Comparison of ENCODE assay signal across 31 mouse cellular contexts in the genomic region with DNA sequence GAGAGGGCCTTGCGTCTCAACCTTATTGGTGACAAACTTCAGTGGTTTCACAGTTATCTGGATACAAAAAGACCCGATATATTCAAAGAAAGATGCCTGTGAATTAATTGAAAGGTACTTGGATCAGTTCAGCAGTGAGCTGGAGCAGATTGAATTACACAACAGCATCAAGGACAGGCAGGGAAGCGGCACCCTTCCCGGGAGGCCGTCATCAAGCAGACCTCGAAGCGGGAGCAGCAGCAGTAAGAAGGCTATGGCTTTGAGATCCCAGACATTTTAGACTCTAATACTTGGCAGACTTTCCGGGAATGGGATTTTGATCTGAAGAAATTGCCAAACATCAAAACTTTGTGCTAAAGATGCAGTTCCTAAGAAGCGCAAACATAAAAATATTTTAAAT. TPM values are rescaled to one million over a fixed set of nuclear protein-coding genes. Genes with fewer than 3 reads are reported as not detected.
"Had no signal": no experiment of that assay in that cellular context is flagged by ENCODE, and none has a peak within 500 bp of the region (broad histone marks: within the 10 kb centered on the region; RNA-seq: fewer than 3 reads in every experiment).

No protein-coding gene starts in this region.

- DNase-seq: kidney, adult 2 months; kidney, postnatal 14 days; kidney, postnatal 4 days; liver; lung, adult 18-20 months; lung, postnatal 10 days; lung, postnatal 4 days; right cerebral cortex, adult 18-20 months; right cerebral cortex, postnatal 14 days; right cerebral cortex, postnatal 4 days; thymus, adult 2 months; thymus, postnatal 14 days; thymus, postnatal 4 days had no signal

- H3K4me3 ChIP-seq: kidney, embryonic 15.5 days; limb, embryonic 10.5 days; limb, embryonic 13.5 days; liver, embryonic 12.5 days; liver, embryonic 15.5 days; lung, embryonic 15.5 days; midbrain, embryonic 15.5 days; neural tube, embryonic 12.5 days; neural tube, embryonic 15.5 days had no signal

- H3K9ac ChIP-seq: kidney, embryonic 15.5 days; limb, embryonic 13.5 days; liver, embryonic 12.5 days; liver, embryonic 15.5 days; lung, embryonic 15.5 days; midbrain, embryonic 15.5 days; neural tube, embryonic 12.5 days; neural tube, embryonic 15.5 days had no signal

- ATAC-seq: liver, embryonic 12.5 days; midbrain, embryonic 15.5 days had no signal

- H3K27me3 ChIP-seq: kidney, embryonic 15.5 days; limb, embryonic 13.5 days; liver, embryonic 12.5 days; liver, embryonic 15.5 days; lung, embryonic 15.5 days; midbrain, embryonic 15.5 days; neural tube, embryonic 12.5 days; neural tube, embryonic 15.5 days had no signal

- H3K27ac ChIP-seq: kidney, embryonic 15.5 days; limb, embryonic 10.5 days; limb, embryonic 13.5 days; liver, embryonic 12.5 days; liver, embryonic 15.5 days; lung, embryonic 15.5 days; midbrain, embryonic 15.5 days; neural tube, embryonic 12.5 days; neural tube, embryonic 15.5 days; stomach, postnatal 0 days had no signal

- H3K4me2 ChIP-seq: kidney, embryonic 15.5 days; limb, embryonic 13.5 days; liver, embryonic 12.5 days; liver, embryonic 15.5 days; lung, embryonic 15.5 days; midbrain, embryonic 11.5 days; midbrain, embryonic 15.5 days; neural tube, embryonic 12.5 days; neural tube, embryonic 15.5 days had no signal

- H3K4me1 ChIP-seq: kidney, embryonic 15.5 days; limb, embryonic 10.5 days; limb, embryonic 13.5 days; liver, embryonic 12.5 days; liver, embryonic 15.5 days; lung, embryonic 15.5 days; midbrain, embryonic 15.5 days; neural tube, embryonic 12.5 days; neural tube, embryonic 15.5 days had no signal

- H3K9me3 ChIP-seq: kidney, embryonic 15.5 days; limb, embryonic 10.5 days; limb, embryonic 13.5 days; liver, embryonic 12.5 days; liver, embryonic 15.5 days; lung, embryonic 15.5 days; midbrain, embryonic 15.5 days; neural tube, embryonic 12.5 days; neural tube, embryonic 15.5 days had no signal

- H3K36me3 ChIP-seq: kidney, embryonic 15.5 days; limb, embryonic 10.5 days; limb, embryonic 13.5 days; liver, embryonic 12.5 days; liver, embryonic 15.5 days; lung, embryonic 15.5 days; midbrain, embryonic 15.5 days; neural tube, embryonic 12.5 days; neural tube, embryonic 15.5 days had no signal

RNA-seq across cellular contexts. Expression of a gene that starts 4.4 kb away (rescaled TPM):
- total RNA-seq: layer of hippocampus, adult 18-20 months; layer of hippocampus, postnatal 14 days; left cerebral cortex, adult 18-20 months; left cerebral cortex, postnatal 25 days; megakaryocyte progenitor cell, adult 5-6 weeks; megakaryocyte-erythroid progenitor cell, adult 5-6 weeks had no signal
- polyA plus RNA-seq: liver, embryonic 12.5 days; midbrain, embryonic 15.5 days; neural tube, embryonic 12.5 days; neural tube, embryonic 15.5 days; stomach, embryonic 14.5 days; stomach, postnatal 0 days had no signal

RNA-seq across cellular contexts. Expression of a gene that starts 22.7 kb away (rescaled TPM):
- total RNA-seq: layer of hippocampus, adult 18-20 months; layer of hippocampus, postnatal 14 days; left cerebral cortex, adult 18-20 months; left cerebral cortex, postnatal 25 days; megakaryocyte progenitor cell, adult 5-6 weeks; megakaryocyte-erythroid progenitor cell, adult 5-6 weeks had no signal
- polyA plus RNA-seq: kidney, adult 2 months; kidney, embryonic 15.5 days; limb, embryonic 10.5 days; limb, embryonic 13.5 days; liver, embryonic 12.5 days; liver, embryonic 15.5 days; lung, embryonic 15.5 days; midbrain, embryonic 15.5 days; neural tube, embryonic 12.5 days; neural tube, embryonic 15.5 days; stomach, embryonic 14.5 days; stomach, postnatal 0 days; thymus, adult 2 months had no signal

RNA-seq across cellular contexts. Expression of a gene that starts 35.0 kb away (rescaled TPM):
- total RNA-seq: layer of hippocampus, adult 18-20 months; layer of hippocampus, postnatal 14 days; left cerebral cortex, adult 18-20 months; left cerebral cortex, postnatal 25 days; megakaryocyte progenitor cell, adult 5-6 weeks; megakaryocyte-erythroid progenitor cell, adult 5-6 weeks had no signal
- polyA plus RNA-seq: kidney, adult 2 months; kidney, embryonic 15.5 days; limb, embryonic 10.5 days; limb, embryonic 13.5 days; liver, embryonic 12.5 days; liver, embryonic 15.5 days; lung, embryonic 15.5 days; midbrain, embryonic 11.5 days; midbrain, embryonic 15.5 days; neural tube, embryonic 12.5 days; neural tube, embryonic 15.5 days; stomach, embryonic 14.5 days; stomach, postnatal 0 days; thymus, adult 2 months had no signal

RNA-seq across cellular contexts. Expression of a gene that starts 45.3 kb away (rescaled TPM):
- total RNA-seq: layer of hippocampus, adult 18-20 months; layer of hippocampus, postnatal 14 days; left cerebral cortex, adult 18-20 months; left cerebral cortex, postnatal 25 days; megakaryocyte progenitor cell, adult 5-6 weeks; megakaryocyte-erythroid progenitor cell, adult 5-6 weeks had no signal
- polyA plus RNA-seq: kidney, adult 2 months; kidney, embryonic 15.5 days; limb, embryonic 10.5 days; limb, embryonic 13.5 days; liver, embryonic 12.5 days; liver, embryonic 15.5 days; lung, embryonic 15.5 days; midbrain, embryonic 11.5 days; midbrain, embryonic 15.5 days; neural tube, embryonic 12.5 days; neural tube, embryonic 15.5 days; stomach, embryonic 14.5 days; stomach, postnatal 0 days had no signal

RNA-seq across cellular contexts. Expression of a gene that starts 53.9 kb away (rescaled TPM):
- total RNA-seq: layer of hippocampus, adult 18-20 months; layer of hippocampus, postnatal 14 days; left cerebral cortex, adult 18-20 months; left cerebral cortex, postnatal 25 days; megakaryocyte progenitor cell, adult 5-6 weeks; megakaryocyte-erythroid progenitor cell, adult 5-6 weeks had no signal
- polyA plus RNA-seq: kidney, adult 2 months; kidney, embryonic 15.5 days; limb, embryonic 10.5 days; liver, embryonic 12.5 days; liver, embryonic 15.5 days; lung, embryonic 15.5 days; midbrain, embryonic 11.5 days; midbrain, embryonic 15.5 days; neural tube, embryonic 12.5 days; stomach, postnatal 0 days; thymus, adult 2 months had no signal
